Mouse (Mus musculus) limb, embryonic 15.5 days (tissue): Measurements from ENCODE around the gene Hikeshi. TPM values are rescaled to one million over a fixed set of nuclear protein-coding genes. Genes with fewer than 3 reads are reported as not detected.

Experiments
- ATAC-seq: fragments of 200-750 bp; cut with Nextera tagmentation; 2 replicates; pipeline ENCODE4 v1.8.0; 2017; ENCODE audit warnings: low read depth, moderate TSS enrichment; ENCODE audit not compliant: insufficient number of reproducible peaks, low FRiP score, low TSS enrichment
- H3K27ac ChIP-seq: fragments of 300-500 bp; sonication (generic); 2 replicates; pipeline ENCODE4 v1.5.1; 2015; ENCODE audit warnings: moderate library complexity, mild to moderate bottlenecking, inconsistent platforms
- H3K27me3 ChIP-seq: fragments of 300-500 bp; sonication (generic); 2 replicates; pipeline ENCODE4 v1.6.1; 2015; ENCODE audit warnings: inconsistent platforms
- H3K36me3 ChIP-seq: fragments of 300-500 bp; sonication (generic); 2 replicates; pipeline ENCODE4 v1.6.1; 2015; ENCODE audit warnings: inconsistent platforms
- H3K4me1 ChIP-seq: fragments of 300-500 bp; sonication (generic); 2 replicates; pipeline ENCODE4 v1.6.1; 2015; ENCODE audit warnings: inconsistent platforms
- H3K4me2 ChIP-seq: fragments of 300-500 bp; sonication (generic); 2 replicates; pipeline ENCODE4 v1.6.1; 2015; ENCODE audit warnings: mild to moderate bottlenecking, inconsistent platforms
- H3K4me3 ChIP-seq: fragments of 300-500 bp; sonication (generic); 2 replicates; pipeline ENCODE4 v1.5.1; 2015; ENCODE audit warnings: mild to moderate bottlenecking, inconsistent platforms
- H3K9ac ChIP-seq: fragments of 300-500 bp; sonication (generic); 2 replicates; pipeline ENCODE4 v1.6.1; 2015; ENCODE audit warnings: inconsistent platforms
- H3K9me3 ChIP-seq: fragments of 300-500 bp; sonication (generic); 2 replicates; pipeline ENCODE4 v1.6.1; 2016; ENCODE audit warnings: inconsistent platforms
- WGBS: fragments of 180-500 bp; shearing (Covaris S2); methylation state at CpG from one replicate; pipeline ENCODE4 v1.1.7; 2015; 5-methylcytosine and 5-hydroxymethylcytosine counted together
- polyA plus RNA-seq: library from polyadenylated mRNA; unstranded; fragments of >200 nt; fragmentation: Nextera tagmentation; extraction: Ambion mirVana; gene quantifications from 2 replicates; pipeline ENCODE4 v1.2.1, GENCODE M21; 2015

The Hikeshi gene
- polyA plus RNA-seq: 116 and 117 TPM in 2 replicates

GRCm38 (mm10) chr7:89940571-89941463 lies at the start of gene Hikeshi:
Gene Hikeshi (minus strand): TSS chr7:89941204.
- Histone ChIP-seq H3K9me3 (no peaks in the 10 kb centered on the region), H3K9ac (peak within 1 kb of the TSS; percentile 64), H3K27ac (peak within 1 kb of the TSS; percentile 68), H3K4me2 (peak within 1 kb of the TSS; percentile 54), H3K4me1 (peaks cover 8% of the 10 kb centered on the region; the same call in 1 of the 2 replicates), H3K4me3 (peak within 1 kb of the TSS; percentile 62), H3K36me3 (no peaks in the 10 kb centered on the region), H3K27me3 (no peaks in the 10 kb centered on the region)
- under 1% methylated on average over 45 of the region's 45 CpGs for WGBS
- peak; percentile 97 for ATAC-seq

DNA sequence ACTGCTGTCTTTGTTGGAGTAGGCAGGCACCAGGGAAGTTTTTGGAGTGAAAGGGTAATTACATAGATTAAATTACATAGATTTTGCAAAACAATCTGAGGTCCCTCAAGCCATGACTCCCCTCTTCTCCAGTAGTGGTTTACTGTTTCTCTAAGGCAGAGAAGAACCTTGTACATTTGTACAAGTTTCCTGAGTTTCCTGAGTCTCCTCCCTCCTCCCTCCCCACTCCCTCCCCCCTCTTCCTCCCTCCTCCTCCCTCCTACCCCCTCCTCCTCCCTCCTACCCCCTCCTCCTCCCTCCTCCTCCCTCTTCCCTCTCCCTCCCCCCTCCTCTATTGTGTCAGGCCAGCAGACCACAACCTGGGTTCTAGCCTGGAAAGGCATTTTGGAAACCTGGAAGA lies 43.4 kb upstream of the Hikeshi start:
- no peak for ATAC-seq
- Histone ChIP-seq H3K4me1 (no peaks in the 10 kb centered on the region), H3K9me3 (no peaks in the 10 kb centered on the region), H3K27me3 (no peaks in the 10 kb centered on the region), H3K36me3 (no peaks in the 10 kb centered on the region), H3K4me3 (no peak overlapping the region), H3K9ac (no peak overlapping the region), H3K4me2 (no peak overlapping the region), H3K27ac (no peak overlapping the region)

DNA sequence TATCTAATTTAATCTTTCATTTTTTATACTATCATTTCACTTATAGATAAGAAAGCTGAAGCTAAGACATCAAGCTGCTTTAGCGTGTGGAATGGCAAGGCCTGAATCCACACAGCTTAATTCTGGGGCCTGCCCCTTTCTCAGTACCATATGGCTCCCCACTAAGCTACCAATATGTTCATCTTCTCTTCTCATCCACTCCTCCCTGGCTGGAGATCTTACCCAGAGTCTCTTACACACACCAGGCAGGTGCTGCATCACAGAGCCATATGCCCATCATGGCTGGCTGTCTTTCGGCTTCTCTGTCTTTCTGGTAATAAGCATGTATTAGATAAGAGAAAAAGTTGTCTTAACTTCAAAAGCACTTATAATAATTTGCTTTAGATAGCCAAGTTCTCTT lies 42.4 kb upstream of the Hikeshi start:
- Histone ChIP-seq H3K27ac (no peak overlapping the region), H3K4me1 (peaks cover 4% of the 10 kb centered on the region; the same call in 1 of the 2 replicates), H3K27me3 (no peaks in the 10 kb centered on the region), H3K4me3 (no peak overlapping the region), H3K9me3 (no peaks in the 10 kb centered on the region), H3K4me2 (no peak overlapping the region), H3K9ac (no peak overlapping the region), H3K36me3 (no peaks in the 10 kb centered on the region)
- no peak for ATAC-seq
- 93% methylated on average over 2 of the region's 2 CpGs for WGBS

GRCm38 (mm10) chr7:89981557-89981956 lies 40.6 kb upstream of the Hikeshi start:
- Histone ChIP-seq H3K4me1 (peaks cover 5% of the 10 kb centered on the region; the same call in 1 of the 2 replicates), H3K36me3 (peaks cover 4% of the 10 kb centered on the region; the same call in 1 of the 2 replicates), H3K9me3 (no peaks in the 10 kb centered on the region), H3K4me3 (peak overlapping the region; percentile 75), H3K27me3 (no peaks in the 10 kb centered on the region), H3K27ac (peak overlapping the region; percentile 100), H3K4me2 (peak overlapping the region; percentile 58), H3K9ac (peak overlapping the region; percentile 85; the same call in 1 of the 2 replicates)
- ATAC-seq: no peak
- WGBS: 9% methylated on average over 10 of the region's 10 CpGs

- Histone ChIP-seq H3K9ac (peak within 1 kb of the TSS; percentile 85), H3K27ac (peak within 1 kb of the TSS; percentile 100), H3K36me3 (peaks cover 10% of the 10 kb centered on the region), H3K9me3 (no peaks in the 10 kb centered on the region), H3K4me3 (peak within 1 kb of the TSS; percentile 75), H3K27me3 (no peaks in the 10 kb centered on the region), H3K4me1 (peaks cover 5% of the 10 kb centered on the region; the same call in 1 of the 2 replicates), H3K4me2 (peak within 1 kb of the TSS; percentile 58)
- under 1% methylated on average over 70 of the region's 87 CpGs for WGBS
- ATAC-seq: peak; percentile 88
Measured at GRCm38 (mm10) chr7:89980485-89981422, 39.8 kb upstream of the Hikeshi start, which contains the start of gene Eed. Gene Eed (minus strand): TSS chr7:89980983.

DNA sequence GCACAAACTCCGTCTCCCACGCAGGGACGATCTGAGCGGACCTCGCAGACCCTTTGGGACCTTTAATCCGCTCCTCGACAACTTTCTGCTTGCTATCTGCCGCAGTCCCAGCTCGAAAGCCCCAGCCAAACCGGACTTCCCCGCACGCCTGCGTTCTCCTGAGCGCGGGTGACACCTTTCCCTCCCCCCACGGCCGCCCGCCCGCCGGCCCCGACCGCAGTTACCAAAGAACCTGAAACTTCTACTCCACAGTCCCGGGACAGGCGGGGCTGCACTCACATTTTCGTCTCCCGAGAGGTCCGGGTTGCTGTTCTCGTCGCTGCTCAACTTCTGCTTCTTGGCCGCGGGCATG lies 39.1 kb upstream of the Hikeshi start:
- H3K9me3 ChIP-seq: no peaks in the 10 kb centered on the region
- no peak; the same call in 1 of the 2 replicates for ATAC-seq
- WGBS: under 1% methylated on average over 31 of the region's 31 CpGs
- peak overlapping the region; percentile 58 for H3K4me2 ChIP-seq
- H3K27me3 ChIP-seq: no peaks in the 10 kb centered on the region
- H3K27ac ChIP-seq: peak overlapping the region; percentile 100
- peak overlapping the region; percentile 85 for H3K9ac ChIP-seq
- H3K36me3 ChIP-seq: peaks cover 15% of the 10 kb centered on the region
- H3K4me1 ChIP-seq: peaks cover 5% of the 10 kb centered on the region; the same call in 1 of the 2 replicates
- peak overlapping the region; percentile 75 for H3K4me3 ChIP-seq

DNA sequence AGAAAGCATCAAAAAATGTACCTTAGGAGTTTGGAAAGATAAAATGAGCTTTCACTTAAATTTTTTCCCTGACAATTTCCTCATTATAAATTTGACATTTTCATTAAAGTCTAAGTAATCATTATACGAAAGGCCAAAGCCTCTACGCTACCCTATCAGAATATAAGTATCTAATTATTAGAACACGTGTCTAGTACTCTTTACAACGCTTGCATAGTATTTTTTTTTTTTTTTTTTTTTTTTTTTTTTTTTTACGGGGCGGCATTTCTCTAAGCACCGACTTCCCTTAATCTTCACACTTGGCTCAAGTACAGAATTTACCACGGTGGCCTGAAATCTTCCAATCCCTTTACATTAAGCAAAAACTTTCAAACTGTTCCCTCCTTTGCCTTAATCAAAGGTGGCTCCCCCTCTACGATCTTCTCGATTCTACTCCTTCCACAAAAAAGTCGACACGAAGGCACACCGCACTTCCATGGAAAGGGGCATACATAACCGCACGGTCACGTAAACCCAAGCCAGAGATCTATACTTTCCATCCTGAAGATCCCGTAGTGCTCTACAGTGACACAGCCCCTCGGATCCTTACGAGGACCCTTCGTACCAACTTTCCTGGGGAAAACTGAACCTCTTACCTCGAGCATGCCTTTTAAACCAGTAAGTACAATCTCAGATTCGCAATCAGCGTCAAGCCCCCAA lies 38.6 kb upstream of the Hikeshi start:
- no peaks in the 10 kb centered on the region for H3K27me3 ChIP-seq
- no peak for ATAC-seq
- peaks cover 19% of the 10 kb centered on the region for H3K36me3 ChIP-seq
- H3K4me3 ChIP-seq: peak overlapping the region; percentile 75
- peak overlapping the region; percentile 100 for H3K27ac ChIP-seq
- H3K4me2 ChIP-seq: peak overlapping the region; percentile 58
- WGBS: 1% methylated on average over 23 of the region's 23 CpGs
- H3K9me3 ChIP-seq: no peaks in the 10 kb centered on the region
- H3K4me1 ChIP-seq: peaks cover 5% of the 10 kb centered on the region; the same call in 1 of the 2 replicates
- peak overlapping the region; percentile 85 for H3K9ac ChIP-seq

- H3K9ac ChIP-seq: no peak overlapping the region
- H3K27me3 ChIP-seq: no peaks in the 10 kb centered on the region
- H3K27ac ChIP-seq: no peak overlapping the region
- H3K9me3 ChIP-seq: no peaks in the 10 kb centered on the region
- ATAC-seq: no peak
- no peak overlapping the region for H3K4me2 ChIP-seq
- no peak overlapping the region for H3K4me3 ChIP-seq
- WGBS: 89% methylated on average over 7 of the region's 7 CpGs
- peaks cover 33% of the 10 kb centered on the region for H3K36me3 ChIP-seq
- H3K4me1 ChIP-seq: peaks cover 5% of the 10 kb centered on the region; the same call in 1 of the 2 replicates
Measured at GRCm38 (mm10) chr7:89976796-89977195, 35.8 kb upstream of the Hikeshi start.

GRCm38 (mm10) chr7:89975571-89975970 lies 34.6 kb upstream of the Hikeshi start:
- WGBS: 83% methylated on average over 1 of the region's 1 CpGs
- no peak for ATAC-seq
- no peaks in the 10 kb centered on the region for H3K9me3 ChIP-seq
- H3K9ac ChIP-seq: no peak overlapping the region
- peaks cover 39% of the 10 kb centered on the region for H3K36me3 ChIP-seq
- H3K4me1 ChIP-seq: peaks cover 5% of the 10 kb centered on the region; the same call in 1 of the 2 replicates
- no peak overlapping the region for H3K4me2 ChIP-seq
- no peaks in the 10 kb centered on the region for H3K27me3 ChIP-seq
- no peak overlapping the region for H3K4me3 ChIP-seq
- no peak overlapping the region for H3K27ac ChIP-seq

GRCm38 (mm10) chr7:89967235-89967634 lies 26.2 kb upstream of the Hikeshi start:
- WGBS: 82% methylated on average over 2 of the region's 2 CpGs
- H3K27ac ChIP-seq: no peak overlapping the region
- peaks cover 61% of the 10 kb centered on the region for H3K36me3 ChIP-seq
- H3K4me2 ChIP-seq: no peak overlapping the region
- no peak overlapping the region for H3K4me3 ChIP-seq
- H3K9me3 ChIP-seq: no peaks in the 10 kb centered on the region
- no peak overlapping the region for H3K9ac ChIP-seq
- ATAC-seq: no peak
- no peaks in the 10 kb centered on the region for H3K27me3 ChIP-seq
- H3K4me1 ChIP-seq: no peaks in the 10 kb centered on the region

DNA sequence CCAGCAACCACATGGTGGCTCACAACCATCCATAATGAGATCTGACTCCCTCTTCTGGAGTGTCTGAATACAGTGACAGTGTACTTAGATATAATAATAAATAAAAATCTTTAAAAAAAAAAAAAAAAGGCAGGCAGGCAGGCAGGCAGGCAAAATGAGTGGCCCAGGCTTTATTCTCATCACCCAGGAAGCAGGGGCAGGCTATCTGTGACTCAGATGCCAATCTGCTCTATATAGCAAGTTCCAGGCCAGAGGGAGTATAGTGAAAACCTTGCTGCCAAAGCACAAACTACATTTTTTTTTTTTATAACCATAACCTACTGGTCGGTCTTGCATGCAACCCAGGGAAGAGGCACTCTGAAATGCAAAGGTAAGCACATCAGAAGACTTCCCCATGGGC lies 25.8 kb upstream of the Hikeshi start:
- no peak overlapping the region for H3K27ac ChIP-seq
- no peak overlapping the region for H3K4me3 ChIP-seq
- H3K9me3 ChIP-seq: no peaks in the 10 kb centered on the region
- no peak for ATAC-seq
- no peak overlapping the region for H3K9ac ChIP-seq
- H3K4me1 ChIP-seq: no peaks in the 10 kb centered on the region
- no peak overlapping the region for H3K4me2 ChIP-seq
- peaks cover 58% of the 10 kb centered on the region for H3K36me3 ChIP-seq
- H3K27me3 ChIP-seq: no peaks in the 10 kb centered on the region
- whole genome bisulfite sequencing: 78% methylated on average over 1 of the region's 1 CpGs
